In the genomic region with DNA sequence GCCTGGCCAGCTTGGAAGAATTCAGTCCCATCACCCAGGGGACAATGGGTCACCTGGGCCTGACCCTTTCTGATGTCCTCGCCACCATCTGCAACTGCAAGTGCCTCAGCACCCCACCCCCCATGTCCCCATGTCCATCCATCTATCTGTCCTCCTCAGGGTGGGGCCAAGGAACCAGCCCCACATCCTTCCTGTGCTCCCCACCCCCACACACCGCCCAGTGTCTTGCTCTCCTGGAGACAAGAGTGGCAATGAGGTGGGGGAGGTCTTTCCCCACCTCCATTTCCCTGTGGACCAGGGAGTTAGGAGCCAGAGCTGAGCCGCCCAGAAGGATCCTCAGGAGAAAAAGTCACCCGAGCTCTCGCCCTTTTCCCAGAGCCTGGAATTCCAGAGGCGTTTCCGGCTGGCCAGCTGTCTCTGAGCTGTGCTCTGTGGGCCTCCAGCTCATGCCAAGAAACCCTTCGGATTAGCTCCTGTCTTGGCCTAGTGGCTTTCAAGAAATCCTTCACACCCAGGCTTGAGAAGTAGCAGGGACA, we compare ENCODE assay signal across 7 mouse cellular contexts. TPM values are rescaled to one million over a fixed set of nuclear protein-coding genes. Genes with fewer than 3 reads are reported as not detected.
DNase-seq lines count a peak whose midpoint lies in the region; ATAC-seq lines count a peak whose summit lies in the region.

No protein-coding gene starts in this region.

- H3K27me3 ChIP-seq in forebrain, embryonic 15.5 days = peaks cover under 1% of the 10 kb centered on the region; the same call in 1 of the 2 replicates
- H3K27me3 ChIP-seq in hindbrain, embryonic 14.5 days (ENCODE audit: control insufficient read depth, insufficient read depth, low read length) = no peaks in the 10 kb centered on the region
- 0 out of 2 replicates have a peak, but pooled peaks cover 4% of the 10 kb centered on the region for H3K27me3 ChIP-seq in liver, embryonic 11.5 days (replicated peaks; ENCODE audit: control insufficient read depth, insufficient read depth, low read length)
- H3K27me3 ChIP-seq in neural tube, embryonic 14.5 days (ENCODE audit: control insufficient read depth, insufficient read depth, low read length) = no peaks in the 10 kb centered on the region

- no peak for ATAC-seq in forebrain, embryonic 15.5 days (replicated peaks)
- ATAC-seq in hindbrain, embryonic 14.5 days (ENCODE audit: low FRiP score) = no peak
- ATAC-seq in liver, embryonic 11.5 days (replicated peaks; ENCODE audit: low FRiP score) = no peak
- no peak for ATAC-seq in neural tube, embryonic 14.5 days (ENCODE audit: low read depth)

- H3K27ac ChIP-seq in brown adipose tissue, adult 24 weeks (replicated peaks; ENCODE audit: low read depth, low read length) = peak overlapping the region; percentile 95
- H3K27ac ChIP-seq in forebrain, embryonic 15.5 days (replicated peaks) = peak overlapping the region; percentile 43; the same call in 1 of the 2 replicates
- peak overlapping the region; percentile 29; the same call in 1 of the 2 replicates for H3K27ac ChIP-seq in hindbrain, embryonic 14.5 days
- H3K27ac ChIP-seq in liver, embryonic 11.5 days (ENCODE audit: low read depth, low read length) = peak overlapping the region; percentile 85
- H3K27ac ChIP-seq in neural tube, embryonic 14.5 days (ENCODE audit: low read depth, low read length) = peak overlapping the region; percentile 45

- H3K4me3 ChIP-seq in brown adipose tissue, adult 24 weeks (ENCODE audit: insufficient read depth, low read depth, low read length) = no peak overlapping the region
- no peak overlapping the region for H3K4me3 ChIP-seq in forebrain, embryonic 15.5 days
- no peak overlapping the region for H3K4me3 ChIP-seq in hindbrain, embryonic 14.5 days (replicated peaks; ENCODE audit: low read length)
- H3K4me3 ChIP-seq in liver, embryonic 11.5 days (ENCODE audit: low read depth, low read length) = no peak overlapping the region
- H3K4me3 ChIP-seq in neural tube, embryonic 14.5 days (ENCODE audit: low read depth, low read length) = no peak overlapping the region

- H3K9me3 ChIP-seq in forebrain, embryonic 15.5 days = no peaks in the 10 kb centered on the region
- H3K9me3 ChIP-seq in hindbrain, embryonic 14.5 days (ENCODE audit: control insufficient read depth, low read length) = no peaks in the 10 kb centered on the region
- no peaks in the 10 kb centered on the region for H3K9me3 ChIP-seq in liver, embryonic 11.5 days (ENCODE audit: control insufficient read depth, low read length)
- H3K9me3 ChIP-seq in neural tube, embryonic 14.5 days (ENCODE audit: control insufficient read depth, low read length) = no peaks in the 10 kb centered on the region

- H3K36me3 ChIP-seq in forebrain, embryonic 15.5 days = no peaks in the 10 kb centered on the region
- no peaks in the 10 kb centered on the region for H3K36me3 ChIP-seq in hindbrain, embryonic 14.5 days (replicated peaks; ENCODE audit: control insufficient read depth, insufficient read depth)
- no peaks in the 10 kb centered on the region for H3K36me3 ChIP-seq in liver, embryonic 11.5 days (ENCODE audit: control insufficient read depth, insufficient read depth, low read length)
- no peaks in the 10 kb centered on the region for H3K36me3 ChIP-seq in neural tube, embryonic 14.5 days (ENCODE audit: control insufficient read depth, insufficient read depth, low read length)

- DNase-seq in hindbrain, embryonic 14.5 days (ENCODE audit: low spot score) = no peak
- DNase-seq in liver, embryonic 11.5 days (ENCODE audit: low spot score) = no peak
- no peak for DNase-seq in retina, postnatal 1 day
- no peak for DNase-seq in left cerebral cortex, adult 11 months (ENCODE audit: low spot score)

- 59% methylated on average over 8 of the region's 8 CpGs for WGBS in forebrain, embryonic 15.5 days
- 37% methylated on average over 8 of the region's 8 CpGs for WGBS in hindbrain, embryonic 14.5 days
- WGBS in liver, embryonic 11.5 days = 44% methylated on average over 8 of the region's 8 CpGs
- 38% methylated on average over 8 of the region's 8 CpGs for WGBS in neural tube, embryonic 14.5 days

- no peak overlapping the region for H3K4me2 ChIP-seq in forebrain, embryonic 15.5 days (replicated peaks)
- H3K4me2 ChIP-seq in hindbrain, embryonic 14.5 days (replicated peaks) = no peak overlapping the region
- H3K4me2 ChIP-seq in liver, embryonic 11.5 days = no peak overlapping the region
- H3K4me2 ChIP-seq in neural tube, embryonic 14.5 days (ENCODE audit: low read depth, low read length) = no peak overlapping the region

- no peak overlapping the region for H3K9ac ChIP-seq in forebrain, embryonic 15.5 days (replicated peaks)
- no peak overlapping the region for H3K9ac ChIP-seq in hindbrain, embryonic 14.5 days
- no peak overlapping the region for H3K9ac ChIP-seq in liver, embryonic 11.5 days (ENCODE audit: low read depth, low read length)
- no peak overlapping the region for H3K9ac ChIP-seq in neural tube, embryonic 14.5 days (replicated peaks; ENCODE audit: low read depth, low read length)

- H3K4me1 ChIP-seq in brown adipose tissue, adult 24 weeks (ENCODE audit: control insufficient read depth, insufficient read depth, insufficient read length, low read length) = peaks cover 44% of the 10 kb centered on the region
- peaks cover 48% of the 10 kb centered on the region for H3K4me1 ChIP-seq in forebrain, embryonic 15.5 days
- H3K4me1 ChIP-seq in hindbrain, embryonic 14.5 days (replicated peaks; ENCODE audit: control insufficient read depth, insufficient read depth, low read length) = peaks cover 37% of the 10 kb centered on the region
- peaks cover 58% of the 10 kb centered on the region for H3K4me1 ChIP-seq in liver, embryonic 11.5 days (replicated peaks; ENCODE audit: control insufficient read depth, insufficient read depth, low read length)
- peaks cover 16% of the 10 kb centered on the region; the same call in 1 of the 2 replicates for H3K4me1 ChIP-seq in neural tube, embryonic 14.5 days (ENCODE audit: control insufficient read depth, insufficient read depth, low read length)

RNA-seq across cellular contexts. Expression of gene Cdc42ep1, which starts 6.3 kb away (rescaled TPM):
- 18.4 and 21.7 TPM in 2 replicates for polyA plus RNA-seq in brown adipose tissue, adult 24 weeks (2012; ENCODE audit: insufficient read depth, insufficient read length, missing spikeins)
- polyA plus RNA-seq in forebrain, embryonic 15.5 days (2015; fragmentation: Nextera tagmentation; extraction: Ambion mirVana) = 7.6 and 9.0 TPM in 2 replicates
- 10.7 and 11.2 TPM in 2 replicates for polyA plus RNA-seq in hindbrain, embryonic 14.5 days (2014; fragmentation: Nextera tagmentation; extraction: Ambion mirVana)
- polyA plus RNA-seq in liver, embryonic 11.5 days (2014; fragmentation: Nextera tagmentation; extraction: Ambion mirVana) = 21.9 and 23.9 TPM in 2 replicates
- 4.6 and 7.7 TPM in 2 replicates for polyA plus RNA-seq in neural tube, embryonic 14.5 days (2014; fragmentation: Nextera tagmentation; extraction: Ambion mirVana)

RNA-seq across cellular contexts. Expression of gene Lgals2, which starts 19.2 kb away (rescaled TPM):
- not detected in 2 replicates for polyA plus RNA-seq in brown adipose tissue, adult 24 weeks (2012; ENCODE audit: insufficient read depth, insufficient read length, missing spikeins)
- not detected in 2 replicates for polyA plus RNA-seq in forebrain, embryonic 15.5 days (2015; fragmentation: Nextera tagmentation; extraction: Ambion mirVana)
- polyA plus RNA-seq in hindbrain, embryonic 14.5 days (2014; fragmentation: Nextera tagmentation; extraction: Ambion mirVana) = not detected in 2 replicates
- 6.9 and 11.4 TPM in 2 replicates for polyA plus RNA-seq in liver, embryonic 11.5 days (2014; fragmentation: Nextera tagmentation; extraction: Ambion mirVana)
- not detected in 2 replicates for polyA plus RNA-seq in neural tube, embryonic 14.5 days (2014; fragmentation: Nextera tagmentation; extraction: Ambion mirVana)

RNA-seq across cellular contexts. Expression of gene Card10, which starts 33.3 kb away (rescaled TPM):
- polyA plus RNA-seq in brown adipose tissue, adult 24 weeks (2012; ENCODE audit: insufficient read depth, insufficient read length, missing spikeins) = 3.9 and 4.8 TPM in 2 replicates
- polyA plus RNA-seq in forebrain, embryonic 15.5 days (2015; fragmentation: Nextera tagmentation; extraction: Ambion mirVana) = 1.3 and 1.7 TPM in 2 replicates
- polyA plus RNA-seq in hindbrain, embryonic 14.5 days (2014; fragmentation: Nextera tagmentation; extraction: Ambion mirVana) = 2.5 and 2.6 TPM in 2 replicates
- 2.3 and 2.7 TPM in 2 replicates for polyA plus RNA-seq in liver, embryonic 11.5 days (2014; fragmentation: Nextera tagmentation; extraction: Ambion mirVana)
- 1.8 and 2.2 TPM in 2 replicates for polyA plus RNA-seq in neural tube, embryonic 14.5 days (2014; fragmentation: Nextera tagmentation; extraction: Ambion mirVana)

RNA-seq across cellular contexts. Expression of gene Gga1, which starts 40.8 kb away (rescaled TPM):
- polyA plus RNA-seq in brown adipose tissue, adult 24 weeks (2012; ENCODE audit: insufficient read depth, insufficient read length, missing spikeins) = 23.7 and 29.1 TPM in 2 replicates
- polyA plus RNA-seq in forebrain, embryonic 15.5 days (2015; fragmentation: Nextera tagmentation; extraction: Ambion mirVana) = 60.3 and 62.0 TPM in 2 replicates
- 40.1 and 43.0 TPM in 2 replicates for polyA plus RNA-seq in hindbrain, embryonic 14.5 days (2014; fragmentation: Nextera tagmentation; extraction: Ambion mirVana)
- 40.8 and 43.0 TPM in 2 replicates for polyA plus RNA-seq in liver, embryonic 11.5 days (2014; fragmentation: Nextera tagmentation; extraction: Ambion mirVana)
- polyA plus RNA-seq in neural tube, embryonic 14.5 days (2014; fragmentation: Nextera tagmentation; extraction: Ambion mirVana) = 31.7 and 37.1 TPM in 2 replicates

Comparison
In these comparisons a context has a peak if more than half of its experiments do, and no peak if none do; other contexts are left out.
1. H3K27ac ChIP-seq: peak in every context shown above with its lines; median percentile 95 in brown adipose tissue, adult 24 weeks; 85 in liver, embryonic 11.5 days; 45 in neural tube, embryonic 14.5 days; 43 in forebrain, embryonic 15.5 days; 29 in hindbrain, embryonic 14.5 days.